8 mouse cellular contexts compared by ENCODE assay signal in genomic region chrX:7879819-7880218, GRCm38 (mm10). TPM values are rescaled to one million over a fixed set of nuclear protein-coding genes. Genes with fewer than 3 reads are reported as not detected.
DNase-seq lines count a peak whose midpoint lies in the region; ATAC-seq and TF ChIP-seq lines count a peak whose summit lies in the region.

No protein-coding gene starts in this region.

- H3K9ac ChIP-seq in embryonic facial prominence, embryonic 13.5 days = no peak overlapping the region
- no peak overlapping the region for H3K9ac ChIP-seq in limb, embryonic 14.5 days (ENCODE audit: low read depth, low read length, severe bottlenecking)
- H3K9ac ChIP-seq in midbrain, embryonic 15.5 days = no peak overlapping the region

- no peak overlapping the region for H3K27ac ChIP-seq in embryonic facial prominence, embryonic 13.5 days
- no peak overlapping the region for H3K27ac ChIP-seq in heart, embryonic 10.5 days
- no peak overlapping the region for H3K27ac ChIP-seq in limb, embryonic 14.5 days (replicated peaks; ENCODE audit: low read depth, low read length)
- H3K27ac ChIP-seq in midbrain, embryonic 15.5 days = peak overlapping the region; percentile 49

- ATAC-seq in embryonic facial prominence, embryonic 13.5 days (ENCODE audit: insufficient number of reproducible peaks, insufficient read depth, low FRiP score, low TSS enrichment, low read depth) = peak; percentile 46; the same call in 1 of the 2 replicates
- ATAC-seq in limb, embryonic 14.5 days (ENCODE audit: low FRiP score, low read depth) = no peak
- ATAC-seq in midbrain, embryonic 15.5 days (replicated peaks) = peak; percentile 49

- peaks cover 2% of the 10 kb centered on the region; the same call in 1 of the 2 replicates for H3K36me3 ChIP-seq in embryonic facial prominence, embryonic 13.5 days
- peaks cover 6% of the 10 kb centered on the region; the same call in 1 of the 2 replicates for H3K36me3 ChIP-seq in heart, embryonic 10.5 days
- H3K36me3 ChIP-seq in limb, embryonic 14.5 days (ENCODE audit: control insufficient read depth, insufficient read depth, low read length) = no peaks in the 10 kb centered on the region
- no peaks in the 10 kb centered on the region for H3K36me3 ChIP-seq in midbrain, embryonic 15.5 days (replicated peaks)

- H3K9me3 ChIP-seq in embryonic facial prominence, embryonic 13.5 days = no peaks in the 10 kb centered on the region
- H3K9me3 ChIP-seq in heart, embryonic 10.5 days = no peaks in the 10 kb centered on the region
- no peaks in the 10 kb centered on the region for H3K9me3 ChIP-seq in limb, embryonic 14.5 days (ENCODE audit: control insufficient read depth, low read length)
- no peaks in the 10 kb centered on the region for H3K9me3 ChIP-seq in midbrain, embryonic 15.5 days

- 23% methylated on average over 11 of the region's 11 CpGs for WGBS in embryonic facial prominence, embryonic 13.5 days
- WGBS in heart, embryonic 10.5 days = 21% methylated on average over 11 of the region's 11 CpGs
- WGBS in limb, embryonic 14.5 days = 22% methylated on average over 11 of the region's 11 CpGs
- 17% methylated on average over 11 of the region's 11 CpGs for WGBS in midbrain, embryonic 15.5 days

- H3K27me3 ChIP-seq in embryonic facial prominence, embryonic 13.5 days = peaks cover 7% of the 10 kb centered on the region
- no peaks in the 10 kb centered on the region for H3K27me3 ChIP-seq in heart, embryonic 10.5 days (ENCODE audit: insufficient read depth, poor library complexity, severe bottlenecking)
- H3K27me3 ChIP-seq in limb, embryonic 14.5 days (ENCODE audit: control insufficient read depth, insufficient read depth, low read length) = no peaks in the 10 kb centered on the region
- no peaks in the 10 kb centered on the region for H3K27me3 ChIP-seq in midbrain, embryonic 15.5 days (replicated peaks)

- no peak overlapping the region for H3K4me3 ChIP-seq in embryonic facial prominence, embryonic 13.5 days
- H3K4me3 ChIP-seq in heart, embryonic 10.5 days = peak overlapping the region; percentile 33
- no peak overlapping the region for H3K4me3 ChIP-seq in limb, embryonic 14.5 days (replicated peaks; ENCODE audit: low read length)
- peak overlapping the region; percentile 60 for H3K4me3 ChIP-seq in midbrain, embryonic 15.5 days

- H3K4me2 ChIP-seq in embryonic facial prominence, embryonic 13.5 days = peak overlapping the region; percentile 81
- peak overlapping the region; percentile 34; the same call in 1 of the 2 replicates for H3K4me2 ChIP-seq in limb, embryonic 14.5 days (replicated peaks; ENCODE audit: low read depth, low read length, severe bottlenecking)
- H3K4me2 ChIP-seq in midbrain, embryonic 15.5 days = peak overlapping the region; percentile 79

- TF ChIP-seq POLR2A in limb, embryonic 14.5 days (IDR thresholded peaks at IDR 0.05; ENCODE audit: borderline replicate concordance, extremely low read depth, insufficient read depth, insufficient read length) = no peak

- peaks cover 4% of the 10 kb centered on the region; the same call in 1 of the 2 replicates for H3K4me1 ChIP-seq in embryonic facial prominence, embryonic 13.5 days
- 0 out of 2 replicates have a peak, but pooled peaks cover 5% of the 10 kb centered on the region for H3K4me1 ChIP-seq in heart, embryonic 10.5 days
- no peaks in the 10 kb centered on the region for H3K4me1 ChIP-seq in limb, embryonic 14.5 days (ENCODE audit: control insufficient read depth, insufficient read depth, low read length)
- H3K4me1 ChIP-seq in midbrain, embryonic 15.5 days = peaks cover 12% of the 10 kb centered on the region

- DNase-seq in 3T3-L1 (ENCODE audit: low read depth, low spot score) = peak; percentile 27
- peak; percentile 80 for DNase-seq in adrenal gland, postnatal 14 days
- peak; percentile 83 for DNase-seq in heart, embryonic 10.5 days (ENCODE audit: low spot score)
- DNase-seq in kidney, adult 9 months = peak; percentile 73
- peak; percentile 72 for DNase-seq in limb, embryonic 14.5 days (ENCODE audit: low spot score)
- DNase-seq in spleen, postnatal 10 days (ENCODE audit: low spot score in 2 of 2) = peak; percentile 22 to 69

RNA-seq across cellular contexts. Expression of gene Pim2, which starts 1.8 kb away (rescaled TPM):
- total RNA-seq in adrenal gland, postnatal 14 days (2021) = 7.4 and 9.8 TPM in 2 replicates
- 4.4 and 5.9 TPM in 2 replicates for polyA plus RNA-seq in embryonic facial prominence, embryonic 13.5 days (2015; fragmentation: Nextera tagmentation; extraction: Ambion mirVana)
- 7.0 and 7.8 TPM in 2 replicates for polyA plus RNA-seq in heart, embryonic 10.5 days (2016; fragmentation: Nextera tagmentation; extraction: Ambion mirVana)
- 9.3 and 11.8 TPM in 2 replicates for polyA plus RNA-seq in limb, embryonic 14.5 days (2012; rRNA removed)
- 4.2 and 4.6 TPM in 2 replicates for polyA plus RNA-seq in limb, embryonic 14.5 days (2014; fragmentation: Nextera tagmentation; extraction: Ambion mirVana)
- 21.7 and 22.1 TPM in 2 replicates for polyA plus RNA-seq in midbrain, embryonic 15.5 days (2015; fragmentation: Nextera tagmentation; extraction: Ambion mirVana)

RNA-seq across cellular contexts. Expression of gene Slc35a2, which starts 4.0 kb away (rescaled TPM):
- 33.4 and 38.0 TPM in 2 replicates for total RNA-seq in adrenal gland, postnatal 14 days (2021)
- 37.3 and 44.0 TPM in 2 replicates for polyA plus RNA-seq in embryonic facial prominence, embryonic 13.5 days (2015; fragmentation: Nextera tagmentation; extraction: Ambion mirVana)
- polyA plus RNA-seq in heart, embryonic 10.5 days (2016; fragmentation: Nextera tagmentation; extraction: Ambion mirVana) = 32.2 and 33.5 TPM in 2 replicates
- 74.0 and 119 TPM in 2 replicates for polyA plus RNA-seq in limb, embryonic 14.5 days (2012; rRNA removed)
- polyA plus RNA-seq in limb, embryonic 14.5 days (2014; fragmentation: Nextera tagmentation; extraction: Ambion mirVana) = 29.1 and 30.0 TPM in 2 replicates
- 42.2 and 42.9 TPM in 2 replicates for polyA plus RNA-seq in midbrain, embryonic 15.5 days (2015; fragmentation: Nextera tagmentation; extraction: Ambion mirVana)

RNA-seq across cellular contexts. Expression of gene Pqbp1, which starts 19.2 kb away (rescaled TPM):
- 94.6 and 98.0 TPM in 2 replicates for total RNA-seq in adrenal gland, postnatal 14 days (2021)
- polyA plus RNA-seq in embryonic facial prominence, embryonic 13.5 days (2015; fragmentation: Nextera tagmentation; extraction: Ambion mirVana) = 155 and 156 TPM in 2 replicates
- 80.4 and 107 TPM in 2 replicates for polyA plus RNA-seq in heart, embryonic 10.5 days (2016; fragmentation: Nextera tagmentation; extraction: Ambion mirVana)
- polyA plus RNA-seq in limb, embryonic 14.5 days (2012; rRNA removed) = 106 and 138 TPM in 2 replicates
- 93.0 and 105 TPM in 2 replicates for polyA plus RNA-seq in limb, embryonic 14.5 days (2014; fragmentation: Nextera tagmentation; extraction: Ambion mirVana)
- 222 and 224 TPM in 2 replicates for polyA plus RNA-seq in midbrain, embryonic 15.5 days (2015; fragmentation: Nextera tagmentation; extraction: Ambion mirVana)

RNA-seq across cellular contexts. Expression of gene Timm17b, which starts 19.3 kb away (rescaled TPM):
- 83.5 and 99.8 TPM in 2 replicates for total RNA-seq in adrenal gland, postnatal 14 days (2021)
- 150 and 173 TPM in 2 replicates for polyA plus RNA-seq in embryonic facial prominence, embryonic 13.5 days (2015; fragmentation: Nextera tagmentation; extraction: Ambion mirVana)
- 140 and 156 TPM in 2 replicates for polyA plus RNA-seq in heart, embryonic 10.5 days (2016; fragmentation: Nextera tagmentation; extraction: Ambion mirVana)
- polyA plus RNA-seq in limb, embryonic 14.5 days (2012; rRNA removed) = 50.1 and 57.8 TPM in 2 replicates
- 187 and 196 TPM in 2 replicates for polyA plus RNA-seq in limb, embryonic 14.5 days (2014; fragmentation: Nextera tagmentation; extraction: Ambion mirVana)
- 173 and 178 TPM in 2 replicates for polyA plus RNA-seq in midbrain, embryonic 15.5 days (2015; fragmentation: Nextera tagmentation; extraction: Ambion mirVana)

RNA-seq across cellular contexts. Expression of gene Gm10491, which starts 27.8 kb away (rescaled TPM):
- total RNA-seq in adrenal gland, postnatal 14 days (2021) = not detected in 2 replicates
- not detected in 2 replicates for polyA plus RNA-seq in embryonic facial prominence, embryonic 13.5 days (2015; fragmentation: Nextera tagmentation; extraction: Ambion mirVana)
- polyA plus RNA-seq in heart, embryonic 10.5 days (2016; fragmentation: Nextera tagmentation; extraction: Ambion mirVana) = not detected in 2 replicates
- not detected in 2 replicates for polyA plus RNA-seq in limb, embryonic 14.5 days (2012; rRNA removed)
- not detected in 2 replicates for polyA plus RNA-seq in limb, embryonic 14.5 days (2014; fragmentation: Nextera tagmentation; extraction: Ambion mirVana)
- polyA plus RNA-seq in midbrain, embryonic 15.5 days (2015; fragmentation: Nextera tagmentation; extraction: Ambion mirVana) = not detected in 2 replicates

Comparison
In these comparisons a context has a peak if more than half of its experiments do, and no peak if none do; other contexts are left out.
1. DNase-seq: peak in every context shown above with its lines; median percentile 83 in heart, embryonic 10.5 days; 80 in adrenal gland, postnatal 14 days; 73 in kidney, adult 9 months; 72 in limb, embryonic 14.5 days; 46 in spleen, postnatal 10 days; 27 in 3T3-L1.
2. H3K4me3 ChIP-seq: peak in heart, embryonic 10.5 days (single experiment) and midbrain, embryonic 15.5 days (single experiment); none in embryonic facial prominence, embryonic 13.5 days (single experiment) and limb, embryonic 14.5 days (single experiment).
3. Peak in every context shown above with its lines, with median percentiles within 50 percentile points of each other: H3K4me2 ChIP-seq.